Mouse (Mus musculus) ovary, adult 18-20 months (tissue): ENCODE measurements at regions not wholly inside any gene's neighbourhood (a gene's known extent, or its start where the extent isn't known, plus 50 kb on each side); places are given as distances from the start of the nearest gene placed in this dataset.

Source experiments
- DNase-seq: peaks from one replicate; pipeline ENCODE4 v3.0.0; 2022; ENCODE audit warnings: low spot score, mixed read lengths

- peak; percentile 58 for DNase-seq
Measured at GRCm38 (mm10) chr13:87410066-87410465, 1363.4 kb upstream of the Cox7c start.
